Mouse (Mus musculus): ENCODE measurements around the gene Prox1. TPM values are rescaled to one million over a fixed set of nuclear protein-coding genes. Genes with fewer than 3 reads are reported as not detected.
A peak's percentile ranks its signal among the peaks of the same experiment; 100 is the strongest.

Gene Prox1
- polyA plus RNA-seq, 1 experiment from 2014 or later = 10.1 TPM

DNA sequence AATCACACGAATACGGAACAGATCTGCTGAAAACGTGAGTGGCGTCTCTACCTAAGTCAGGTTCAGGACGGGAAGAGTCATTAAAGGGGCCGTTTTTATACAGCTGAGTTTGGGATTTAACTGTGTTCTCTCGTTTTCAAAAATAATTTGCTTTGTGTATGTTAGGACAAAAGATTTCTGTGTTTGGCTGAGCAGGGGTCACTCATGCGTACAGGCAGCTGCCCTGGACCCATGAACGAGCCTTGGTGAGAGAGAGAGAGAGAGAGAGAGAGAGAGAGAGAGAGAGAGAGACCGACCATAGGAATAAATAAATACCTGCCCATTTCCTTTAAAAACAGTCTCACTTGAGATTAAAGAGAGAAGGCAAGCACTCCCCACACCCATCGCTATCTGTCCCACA is 11.1 kb downstream of the Prox1 start:
- Histone ChIP-seq H3K27me3 (peaks cover 20% of the 10 kb centered on the region; the same call in 1 of the 2 replicates), H3K4me3 (no peak overlapping the region), H3K4me1 (peaks cover 20% of the 10 kb centered on the region), H3K9ac (replicated peaks) (no peak overlapping the region), H3K27ac (replicated peaks) (no peak overlapping the region), H3K4me2 (replicated peaks) (no peak overlapping the region), H3K9me3 (no peaks in the 10 kb centered on the region), H3K36me3 (no peaks in the 10 kb centered on the region)
- 26% methylated on average over 11 of the region's 11 CpGs for WGBS
- no peak for ATAC-seq (replicated peaks)

DNA sequence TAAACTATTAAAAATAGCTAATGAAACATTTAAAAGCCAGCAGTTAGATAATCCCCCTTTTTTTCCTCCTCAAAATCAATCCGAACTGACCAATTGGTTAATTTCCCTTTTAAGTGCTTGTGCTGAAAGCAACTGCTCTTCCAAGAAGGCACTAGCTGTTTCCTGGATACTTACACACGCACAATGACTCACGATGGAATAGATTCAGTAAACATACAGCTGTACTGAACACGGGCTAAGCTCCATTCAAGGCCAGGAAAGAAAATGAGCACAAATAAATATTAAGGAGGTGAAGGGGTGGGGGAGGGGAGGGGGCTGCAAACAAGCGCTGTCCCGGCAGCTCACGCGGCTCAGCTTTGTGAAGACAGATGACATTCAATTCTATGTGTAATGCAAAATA is 14.8 kb downstream of the Prox1 start:
- no peaks in the 10 kb centered on the region for H3K36me3 ChIP-seq
- H3K4me2 ChIP-seq (replicated peaks) = no peak overlapping the region
- no peak overlapping the region for H3K27ac ChIP-seq (replicated peaks)
- H3K4me1 ChIP-seq = peaks cover 24% of the 10 kb centered on the region
- peaks cover 15% of the 10 kb centered on the region; the same call in 1 of the 2 replicates for H3K27me3 ChIP-seq
- H3K4me3 ChIP-seq = no peak overlapping the region
- WGBS = 7% methylated on average over 8 of the region's 8 CpGs
- no peaks in the 10 kb centered on the region for H3K9me3 ChIP-seq
- H3K9ac ChIP-seq (replicated peaks) = no peak overlapping the region
- no peak for ATAC-seq (replicated peaks)

DNA sequence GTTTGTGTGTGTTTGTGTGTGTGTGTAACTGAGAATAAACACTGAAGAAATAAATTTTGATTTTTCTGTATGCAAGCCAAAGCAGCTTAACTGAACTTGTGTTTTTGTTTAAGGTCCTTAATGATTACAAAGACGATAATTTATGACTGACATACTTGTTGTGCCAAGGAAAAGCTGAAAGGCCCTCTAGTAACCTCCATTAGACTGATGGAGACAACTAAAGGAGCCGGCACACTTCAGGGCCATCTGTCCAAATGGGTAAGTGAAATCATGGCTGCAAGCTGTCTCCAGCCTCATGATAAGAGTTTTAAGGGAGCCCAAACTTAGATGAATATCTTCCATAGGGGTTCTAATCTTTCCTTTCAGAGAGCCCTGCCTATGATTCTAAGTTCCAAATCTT is 15.5 kb downstream of the Prox1 start:
- Histone ChIP-seq H3K27me3 (peaks cover 22% of the 10 kb centered on the region), H3K27ac (replicated peaks) (no peak overlapping the region), H3K9me3 (no peaks in the 10 kb centered on the region), H3K4me3 (no peak overlapping the region), H3K9ac (replicated peaks) (no peak overlapping the region), H3K4me2 (replicated peaks) (no peak overlapping the region), H3K36me3 (no peaks in the 10 kb centered on the region), H3K4me1 (peaks cover 23% of the 10 kb centered on the region)
- ATAC-seq (replicated peaks) = no peak
- 30% methylated on average over 2 of the region's 2 CpGs for WGBS

GRCm38 (mm10) chr1:190154292-190154691 is 16.2 kb downstream of the Prox1 start:
- Histone ChIP-seq H3K4me1 (peaks cover 21% of the 10 kb centered on the region), H3K9ac (replicated peaks) (no peak overlapping the region), H3K4me3 (no peak overlapping the region), H3K27me3 (peaks cover 27% of the 10 kb centered on the region), H3K4me2 (replicated peaks) (no peak overlapping the region), H3K27ac (replicated peaks) (no peak overlapping the region), H3K36me3 (no peaks in the 10 kb centered on the region), H3K9me3 (no peaks in the 10 kb centered on the region)
- WGBS = 45% methylated on average over 7 of the region's 7 CpGs
- no peak for ATAC-seq (replicated peaks)

DNA sequence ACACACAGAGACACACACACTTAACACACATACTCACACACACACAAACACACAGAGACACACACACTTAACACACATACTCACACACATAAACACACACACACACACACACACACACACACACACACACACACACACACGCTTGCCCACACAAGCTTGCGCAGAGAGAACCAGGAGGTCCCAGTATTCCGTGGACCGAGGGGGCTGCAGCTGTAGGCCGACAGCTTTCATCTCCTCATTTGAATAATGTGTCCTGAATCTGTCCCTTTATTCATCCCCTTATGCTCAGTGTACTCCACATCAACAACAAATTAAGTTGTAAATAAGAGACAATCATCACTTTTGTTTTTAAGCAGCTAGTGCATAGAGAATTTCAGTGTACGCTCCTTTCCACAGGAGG is 17.9 kb downstream of the Prox1 start:
- no peak for ATAC-seq (replicated peaks)

DNA sequence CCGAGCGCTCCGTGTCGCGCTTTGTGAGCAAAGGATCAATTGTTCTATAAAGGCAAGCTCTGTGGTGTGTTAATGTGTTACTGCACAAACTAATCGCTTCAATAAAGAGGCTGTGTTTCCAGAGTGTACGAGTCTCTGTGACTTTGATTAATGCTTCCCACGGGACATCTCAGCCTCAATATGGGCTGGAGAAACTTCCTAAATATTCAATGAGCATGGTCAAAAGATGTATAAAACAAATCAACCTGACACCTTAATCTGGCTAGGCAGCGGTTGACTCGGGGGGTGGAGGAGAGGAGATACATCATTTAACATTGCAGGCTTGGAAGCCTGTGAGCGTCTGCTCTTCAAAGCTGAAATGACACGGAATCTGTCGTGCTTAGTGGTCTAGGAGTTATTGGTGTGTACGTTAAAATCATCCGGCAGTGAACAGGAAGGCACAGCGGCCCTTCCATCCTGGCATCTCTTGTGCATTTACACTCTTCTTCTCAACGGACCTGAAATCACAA is 21.2 kb downstream of the Prox1 start:
- peaks cover 14% of the 10 kb centered on the region for H3K27me3 ChIP-seq
- 17% methylated on average over 17 of the region's 17 CpGs for WGBS
- H3K9ac ChIP-seq (replicated peaks) = no peak overlapping the region
- no peak overlapping the region for H3K27ac ChIP-seq (replicated peaks)
- ATAC-seq (replicated peaks) = no peak
- no peaks in the 10 kb centered on the region for H3K9me3 ChIP-seq
- H3K4me3 ChIP-seq = no peak overlapping the region
- H3K4me1 ChIP-seq = peaks cover 18% of the 10 kb centered on the region
- no peaks in the 10 kb centered on the region for H3K36me3 ChIP-seq
- peak overlapping the region; percentile 17; the same call in 1 of the 2 replicates for H3K4me2 ChIP-seq (replicated peaks)

More for the DNA sequence above, 17.9 kb downstream of the Prox1 start:
- Histone ChIP-seq H3K4me1 (peaks cover 30% of the 10 kb centered on the region), H3K9ac (replicated peaks) (no peak overlapping the region), H3K4me3 (no peak overlapping the region), H3K36me3 (no peaks in the 10 kb centered on the region), H3K4me2 (replicated peaks) (no peak overlapping the region), H3K9me3 (no peaks in the 10 kb centered on the region), H3K27me3 (peaks cover 14% of the 10 kb centered on the region), H3K27ac (replicated peaks) (no peak overlapping the region)
- WGBS = 67% methylated on average over 6 of the region's 6 CpGs

DNA sequence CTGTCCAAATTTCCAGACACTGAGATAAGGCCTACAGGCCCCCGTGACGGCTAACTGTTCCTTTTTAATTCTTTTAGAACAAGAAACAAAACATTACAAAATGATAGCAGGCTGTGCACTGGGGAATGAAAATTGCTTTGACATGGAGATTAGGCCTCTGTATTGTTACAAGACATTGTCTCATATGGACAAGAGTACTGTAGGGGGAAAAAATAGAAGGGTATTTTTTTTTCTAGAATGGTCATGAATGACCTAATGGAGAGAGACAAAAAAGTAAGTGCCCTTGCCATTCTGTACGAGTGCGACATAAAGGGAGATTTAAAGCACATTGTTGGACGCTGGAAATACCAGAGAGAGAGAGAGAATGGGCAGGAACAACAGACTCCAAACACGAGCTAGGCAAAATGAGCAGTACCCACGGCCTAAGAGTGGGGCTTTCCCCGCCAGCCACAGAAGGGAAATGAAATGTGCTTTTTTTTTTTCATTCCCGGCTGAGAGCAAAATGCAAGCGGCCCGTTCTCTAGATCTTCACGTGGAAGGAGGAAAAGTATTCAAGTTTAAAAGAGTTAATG is 21.8 kb downstream of the Prox1 start:
- Histone ChIP-seq H3K36me3 (no peaks in the 10 kb centered on the region), H3K4me3 (no peak overlapping the region), H3K4me2 (replicated peaks) (peak overlapping the region; percentile 17; the same call in 1 of the 2 replicates), H3K4me1 (peaks cover 16% of the 10 kb centered on the region), H3K9ac (replicated peaks) (no peak overlapping the region), H3K27me3 (peaks cover 14% of the 10 kb centered on the region), H3K27ac (replicated peaks) (no peak overlapping the region), H3K9me3 (no peaks in the 10 kb centered on the region)
- ATAC-seq (replicated peaks) = no peak
- WGBS = 10% methylated on average over 12 of the region's 12 CpGs

- Histone ChIP-seq H3K36me3 (no peaks in the 10 kb centered on the region), H3K4me3 (no peak overlapping the region), H3K27me3 (peaks cover 14% of the 10 kb centered on the region), H3K9ac (replicated peaks) (no peak overlapping the region), H3K4me2 (replicated peaks) (no peak overlapping the region), H3K4me1 (peaks cover 12% of the 10 kb centered on the region), H3K9me3 (no peaks in the 10 kb centered on the region), H3K27ac (replicated peaks) (no peak overlapping the region)
- 89% methylated on average over 6 of the region's 6 CpGs for WGBS
- ATAC-seq (replicated peaks) = no peak
These were observed 22.7 kb downstream of the Prox1 start for GRCm38 (mm10) chr1:190147816-190148215.

- Histone ChIP-seq H3K4me2 (replicated peaks) (no peak overlapping the region), H3K9me3 (no peaks in the 10 kb centered on the region), H3K36me3 (no peaks in the 10 kb centered on the region), H3K27me3 (0 out of 2 replicates have a peak, but pooled peaks cover 3% of the 10 kb centered on the region), H3K4me3 (no peak overlapping the region), H3K9ac (replicated peaks) (no peak overlapping the region), H3K4me1 (peaks cover 19% of the 10 kb centered on the region), H3K27ac (replicated peaks) (no peak overlapping the region)
- ATAC-seq (replicated peaks) = no peak
These were observed 26.1 kb downstream of the Prox1 start for GRCm38 (mm10) chr1:190144416-190144815.

- no peak overlapping the region for H3K9ac ChIP-seq (replicated peaks)
- no peaks in the 10 kb centered on the region for H3K9me3 ChIP-seq
- no peaks in the 10 kb centered on the region for H3K36me3 ChIP-seq
- no peak overlapping the region for H3K4me2 ChIP-seq (replicated peaks)
- H3K4me1 ChIP-seq = peaks cover 17% of the 10 kb centered on the region
- H3K4me3 ChIP-seq = no peak overlapping the region
- no peak for ATAC-seq (replicated peaks)
- 0 out of 2 replicates have a peak, but pooled peaks cover 3% of the 10 kb centered on the region for H3K27me3 ChIP-seq
- 83% methylated on average over 9 of the region's 9 CpGs for WGBS
- no peak overlapping the region for H3K27ac ChIP-seq (replicated peaks)
These were observed 26.9 kb downstream of the Prox1 start for GRCm38 (mm10) chr1:190143593-190143992.

DNA sequence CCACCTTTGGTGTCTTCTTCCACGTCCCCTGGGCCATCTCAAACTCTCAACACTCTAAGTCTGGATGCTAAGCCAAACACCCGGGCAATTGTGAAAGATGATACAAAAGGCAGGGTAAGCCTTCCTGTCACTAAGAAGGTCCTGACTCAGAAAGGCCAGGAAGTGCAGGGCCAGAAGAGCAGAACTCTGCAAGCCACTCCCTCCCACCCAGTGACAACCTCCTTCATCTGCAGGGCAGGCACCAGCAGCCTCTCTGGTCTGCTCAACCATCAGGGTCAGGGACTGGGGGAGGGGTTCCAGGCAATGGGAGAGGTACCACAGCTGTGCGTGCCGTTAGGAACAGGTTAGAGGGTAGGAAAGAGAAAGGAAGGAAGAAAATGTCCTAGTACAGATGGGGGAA is 27.9 kb downstream of the Prox1 start:
- Histone ChIP-seq H3K4me1 (peaks cover 25% of the 10 kb centered on the region), H3K27ac (replicated peaks) (no peak overlapping the region), H3K9ac (replicated peaks) (no peak overlapping the region), H3K36me3 (no peaks in the 10 kb centered on the region), H3K9me3 (no peaks in the 10 kb centered on the region), H3K4me2 (replicated peaks) (no peak overlapping the region), H3K4me3 (no peak overlapping the region), H3K27me3 (0 out of 2 replicates have a peak, but pooled peaks cover 3% of the 10 kb centered on the region)
- 62% methylated on average over 4 of the region's 4 CpGs for WGBS
- ATAC-seq (replicated peaks) = no peak

DNA sequence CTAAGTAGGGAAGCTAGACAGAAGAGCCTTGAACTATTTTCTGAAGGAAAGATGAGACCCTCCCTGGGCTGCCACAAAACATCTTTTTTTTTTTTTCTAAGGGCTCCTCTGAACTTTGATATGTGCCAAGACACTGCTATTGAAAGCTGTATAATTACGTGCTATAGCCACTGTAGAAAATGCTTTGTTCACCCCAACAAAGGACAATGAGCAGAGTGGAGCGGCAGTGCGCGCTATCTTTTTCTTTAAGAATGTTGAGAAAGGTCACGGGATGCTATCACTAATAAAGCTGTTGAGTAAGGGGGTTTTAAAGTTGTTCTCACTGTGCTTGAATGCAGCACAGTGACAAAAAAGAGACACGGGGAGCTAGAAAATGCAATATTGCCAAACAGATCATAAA is 30.0 kb downstream of the Prox1 start:
- Histone ChIP-seq H3K4me1 (peaks cover 30% of the 10 kb centered on the region), H3K9me3 (no peaks in the 10 kb centered on the region)
- 27% methylated on average over 6 of the region's 6 CpGs for WGBS

More for the DNA sequence above, 30.0 kb downstream of the Prox1 start:
- H3K9ac ChIP-seq (replicated peaks) = no peak overlapping the region
- no peak overlapping the region for H3K4me3 ChIP-seq
- no peak overlapping the region for H3K27ac ChIP-seq (replicated peaks)
- no peak overlapping the region for H3K4me2 ChIP-seq (replicated peaks)
- H3K36me3 ChIP-seq = no peaks in the 10 kb centered on the region
- 0 out of 2 replicates have a peak, but pooled peaks cover 3% of the 10 kb centered on the region for H3K27me3 ChIP-seq
- no peak for ATAC-seq (replicated peaks)

Data from forebrain, embryonic 15.5 days (tissue).